Comparison of ENCODE assay signal across 8 mouse cellular contexts in genomic region chr3:142710360-142711007, GRCm38 (mm10). TPM values are rescaled to one million over a fixed set of nuclear protein-coding genes. Genes with fewer than 3 reads are reported as not detected.
DNase-seq lines count a peak whose midpoint lies in the region; ATAC-seq and TF ChIP-seq lines count a peak whose summit lies in the region.

No protein-coding gene starts in this region.

- no peaks in the 10 kb centered on the region for H3K27me3 ChIP-seq in MEL (ENCODE audit: control insufficient read depth in 1 of 2, insufficient read depth in 2 of 2, low read length in 2 of 2)
- H3K27me3 ChIP-seq in small intestine, adult 2 months (ENCODE audit: control insufficient read depth, insufficient read depth, low read length) = no peaks in the 10 kb centered on the region

- no peak overlapping the region for H3K4me3 ChIP-seq in MEL (ENCODE audit: control insufficient read depth in 1 of 2, insufficient read depth in 1 of 2, low read depth in 2 of 2, low read length in 2 of 2)
- H3K4me3 ChIP-seq in small intestine, adult 2 months (ENCODE audit: low read depth, low read length) = no peak overlapping the region

- H3K9me3 ChIP-seq in MEL (replicated peaks; ENCODE audit: insufficient read depth, low read length) = no peaks in the 10 kb centered on the region

- WGBS in small intestine, adult 2 months = 13% methylated on average over 10 of the region's 10 CpGs

- TF ChIP-seq RAD21 in MEL (IDR thresholded peaks at IDR 0.05; ENCODE audit: low read depth, low read length) = no peak; the same call in none of the 2 replicates

- TF ChIP-seq CTCF in MEL (IDR thresholded peaks at IDR 0.05 in 2 of 3, conservative IDR thresholded peaks at IDR 0.05 in 1 of 3; ENCODE audit: control insufficient read depth in 1 of 3, insufficient read depth in 1 of 3, low read depth in 2 of 3, low read length in 3 of 3, poor library complexity in 1 of 3, severe bottlenecking in 1 of 3) = peak; percentile 32 to 61 (median 58)
- TF ChIP-seq CTCF in small intestine, adult 2 months (IDR thresholded peaks at IDR 0.05; ENCODE audit: extremely low read depth, insufficient read length, insufficient replicate concordance, low read depth, low read length) = peak; percentile 66; the same call in 1 of the 2 replicates

- no peak for DNase-seq in frontal cortex, postnatal 25 days (ENCODE audit: low spot score in 2 of 2)
- peak; percentile 50 for DNase-seq in MEL (ENCODE audit: low read depth, low spot score)
- DNase-seq in embryo, embryonic 10.5 days (ENCODE audit: low spot score) = peak; percentile 66
- DNase-seq in heart, postnatal 10 days = peak; percentile 53 to 73
- DNase-seq in layer of hippocampus, adult 11-12 months (ENCODE audit: low spot score) = peak; percentile 35
- DNase-seq in lung, postnatal 36 days = peak; percentile 64

- no peaks in the 10 kb centered on the region for H3K79me2 ChIP-seq in MEL (ENCODE audit: control insufficient read depth, insufficient read depth, low read length, poor library complexity)

- peak; percentile 84 for ATAC-seq in frontal cortex, adult (ENCODE audit: low TSS enrichment)

- TF ChIP-seq POLR2A in MEL (IDR thresholded peaks at IDR 0.05; ENCODE audit: control insufficient read depth in 1 of 2, insufficient read depth in 1 of 2, low read depth in 1 of 2, low read length in 2 of 2, poor library complexity in 1 of 2) = no peak
- no peak for TF ChIP-seq POLR2A in small intestine, adult 2 months (IDR thresholded peaks at IDR 0.05; ENCODE audit: low read depth, low read length)

- intact Hi-C loops in heart, postnatal 10 days (cut with DNase I) = loop anchor here (1.0 kb wide), 1 partner anchor 70 kb away; no protein-coding TSS in a partner anchor

- H3K36me3 ChIP-seq in MEL (ENCODE audit: control insufficient read depth in 1 of 2, insufficient read depth in 2 of 2, low read length in 2 of 2) = peaks cover 0 to 3% of the 10 kb centered on the region in 2 experiments; a peak in 2 of 4 replicates
- H3K36me3 ChIP-seq in small intestine, adult 2 months (ENCODE audit: control insufficient read depth, insufficient read depth, low read length) = no peaks in the 10 kb centered on the region

- H3K27ac ChIP-seq in MEL (ENCODE audit: control insufficient read depth, low read depth, low read length) = no peak overlapping the region
- H3K27ac ChIP-seq in small intestine, adult 2 months (ENCODE audit: insufficient read depth, low read depth, low read length) = no peak overlapping the region

- TF ChIP-seq EP300 in MEL (IDR thresholded peaks at IDR 0.05; ENCODE audit: low read depth in 1 of 2, low read length in 2 of 2) = 0 out of 4 replicates have a peak, but pooled peaks of 1 of the 2 experiments have one; percentile 11

- H3K9ac ChIP-seq in MEL (ENCODE audit: control insufficient read depth, low read depth, low read length, poor library complexity, severe bottlenecking) = no peak overlapping the region

- H3K4me1 ChIP-seq in MEL (ENCODE audit: control insufficient read depth in 1 of 2, insufficient read depth in 2 of 2, low read length in 2 of 2) = peaks cover 0 to 4% of the 10 kb centered on the region in 2 experiments; a peak in 1 of 4 replicates
- no peaks in the 10 kb centered on the region for H3K4me1 ChIP-seq in small intestine, adult 2 months (ENCODE audit: control insufficient read depth, insufficient read depth, insufficient read length, low read length)

TF ChIP-seq in MEL, 35 proteins besides CTCF, POLR2A, EP300 and RAD21:
- no peak for TF ChIP-seq POLR2AphosphoS2 (IDR thresholded peaks at IDR 0.05; ENCODE audit: low read length)
- peak; percentile 48 for TF ChIP-seq SMC3 (IDR thresholded peaks at IDR 0.05; ENCODE audit: low read depth, low read length)
- TF ChIP-seq GATA1 (IDR thresholded peaks at IDR 0.05; ENCODE audit: low read depth, low read length) = peak; percentile 72
- no peak for TF ChIP-seq ZNF384 (IDR thresholded peaks at IDR 0.05; ENCODE audit: low read depth, low read length)
- TF ChIP-seq MYB (IDR thresholded peaks at IDR 0.05; ENCODE audit: low read depth, low read length) = no peak
- no peak for TF ChIP-seq TAL1 (IDR thresholded peaks at IDR 0.05; ENCODE audit: low read length)
- no peak for TF ChIP-seq MAZ (IDR thresholded peaks at IDR 0.05; ENCODE audit: low read depth, low read length)
- no peak for TF ChIP-seq BHLHE40 (IDR thresholded peaks at IDR 0.05; ENCODE audit: borderline replicate concordance, low read depth, low read length)
- no peak for TF ChIP-seq MAX (IDR thresholded peaks at IDR 0.05; ENCODE audit: low read length)
- TF ChIP-seq JUND (IDR thresholded peaks at IDR 0.05; ENCODE audit: low read depth, low read length) = no peak
- TF ChIP-seq GABPA (IDR thresholded peaks at IDR 0.05; ENCODE audit: low read depth, low read length) = no peak
- TF ChIP-seq E2F4 (IDR thresholded peaks at IDR 0.05; ENCODE audit: borderline replicate concordance, low read depth, low read length) = no peak

RNA-seq across cellular contexts. Expression of gene Kyat3, which starts 9.6 kb away (rescaled TPM):
- total RNA-seq in MEL (2012; rRNA removed) = 11.7 and 15.2 TPM in 2 replicates
- 10 to 100 TPM in 1 of 2 experiments, not detected in 1; 25.6 TPM for polyA plus RNA-seq in MEL (2012; ENCODE audit: insufficient read depth in 1 of 2, insufficient read length in 2 of 2, low read depth in 1 of 2, low replicate concordance in 2 of 2, missing spikeins in 1 of 2)
- 1 to 10 TPM; 3.8 to 6.1 TPM for total RNA-seq in heart, postnatal 10 days (2021)
- 0.52 and 0.55 TPM in 2 replicates for polyA plus RNA-seq in small intestine, adult 2 months (2012; rRNA removed)

RNA-seq across cellular contexts. Expression of gene Gtf2b, which starts 54.4 kb away (rescaled TPM):
- 35.5 and 42.3 TPM in 2 replicates for total RNA-seq in MEL (2012; rRNA removed)
- 10 to 100 TPM in 1 of 2 experiments, not detected in 1; 40.0 TPM for polyA plus RNA-seq in MEL (2012; ENCODE audit: insufficient read depth in 1 of 2, insufficient read length in 2 of 2, low read depth in 1 of 2, low replicate concordance in 2 of 2, missing spikeins in 1 of 2)
- total RNA-seq in heart, postnatal 10 days (2021) = 10 to 100 TPM; 28.3 to 29.5 TPM
- 4.9 and 22.3 TPM in 2 replicates for polyA plus RNA-seq in small intestine, adult 2 months (2012; rRNA removed)

Comparison
In these comparisons a context has a peak if more than half of its experiments do, and no peak if none do; other contexts are left out.
1. DNase-seq: peak in MEL (single experiment), embryo, embryonic 10.5 days (single experiment), heart, postnatal 10 days (2 of 2), layer of hippocampus, adult 11-12 months (single experiment) and lung, postnatal 36 days (single experiment); none in frontal cortex, postnatal 25 days (0 of 2).